In genomic region chr10:23150401-23150800, GRCm38 (mm10) we compare ENCODE assay signal across 10 mouse cellular contexts.
DNase-seq lines count a peak whose midpoint lies in the region; ATAC-seq and TF ChIP-seq lines count a peak whose summit lies in the region.
"Had no signal": no experiment of that assay in that cellular context is flagged by ENCODE, and none has a peak within 500 bp of the region (broad histone marks: within the 10 kb centered on the region; RNA-seq: fewer than 3 reads in every experiment).

No protein-coding gene starts in this region.

- TF ChIP-seq CTCF in thymus, adult 2 months (IDR thresholded peaks at IDR 0.05; ENCODE audit: borderline replicate concordance, control insufficient read depth, extremely low read depth, insufficient read depth, low read length, poor library complexity): no peak

- H3K4me1 ChIP-seq in heart, embryonic 11.5 days (ENCODE audit: control insufficient read depth, insufficient read depth, low read length): no peaks in the 10 kb centered on the region
- no peaks in the 10 kb centered on the region for H3K4me1 ChIP-seq in thymus, adult 2 months (replicated peaks; ENCODE audit: control insufficient read depth, insufficient read depth, low read length)
- H3K4me1 ChIP-seq: hindbrain, embryonic 15.5 days had no signal

- no peak for ATAC-seq in heart, embryonic 11.5 days (replicated peaks; ENCODE audit: insufficient number of reproducible peaks, low FRiP score, low TSS enrichment)

- H3K36me3 ChIP-seq in heart, embryonic 11.5 days (ENCODE audit: control insufficient read depth, insufficient read depth, low read length): no peaks in the 10 kb centered on the region
- H3K36me3 ChIP-seq in thymus, adult 2 months (ENCODE audit: control insufficient read depth, insufficient read depth, low read length): no peaks in the 10 kb centered on the region
- H3K36me3 ChIP-seq: hindbrain, embryonic 15.5 days had no signal

- TF ChIP-seq POLR2A in thymus, adult 2 months (IDR thresholded peaks at IDR 0.05; ENCODE audit: control insufficient read depth, extremely low read depth, insufficient read depth, low read length, poor library complexity): no peak

- no peak overlapping the region for H3K4me2 ChIP-seq in heart, embryonic 11.5 days
- H3K4me2 ChIP-seq: hindbrain, embryonic 15.5 days had no signal

- H3K27ac ChIP-seq in heart, embryonic 11.5 days (ENCODE audit: low read depth, low read length): no peak overlapping the region
- H3K27ac ChIP-seq in thymus, adult 2 months (ENCODE audit: control insufficient read depth, insufficient read depth, low read length): no peak overlapping the region
- H3K27ac ChIP-seq: hindbrain, embryonic 15.5 days had no signal

- DNase-seq in heart, adult 11 months: peak; percentile 60
- DNase-seq in thymus, adult 2 months: peak; percentile 42
- no peak for DNase-seq in thymus, postnatal 0 days (ENCODE audit: low spot score)
- peak; percentile 18 for DNase-seq in kidney, postnatal 10 days
- DNase-seq in urinary bladder, postnatal 25 days (ENCODE audit: low spot score): no peak
- DNase-seq in layer of hippocampus, postnatal 14 days (ENCODE audit: low spot score in 2 of 2): no peak
- no peak for DNase-seq in cerebellum, adult 9-11 months

- no peaks in the 10 kb centered on the region for H3K27me3 ChIP-seq in heart, embryonic 11.5 days (ENCODE audit: control insufficient read depth, insufficient read depth, low read length)
- H3K27me3 ChIP-seq in thymus, adult 2 months (ENCODE audit: control insufficient read depth, insufficient read depth, low read length): no peaks in the 10 kb centered on the region
- H3K27me3 ChIP-seq: hindbrain, embryonic 15.5 days had no signal

- H3K9me3 ChIP-seq in heart, embryonic 11.5 days (replicated peaks; ENCODE audit: control insufficient read depth, low read length): no peaks in the 10 kb centered on the region
- H3K9me3 ChIP-seq: hindbrain, embryonic 15.5 days had no signal

- no peak overlapping the region for H3K4me3 ChIP-seq in heart, embryonic 11.5 days (ENCODE audit: low read depth, low read length)
- no peak overlapping the region for H3K4me3 ChIP-seq in thymus, adult 2 months (ENCODE audit: control insufficient read depth, insufficient read depth, low read length)
- H3K4me3 ChIP-seq: hindbrain, embryonic 15.5 days; myocyte had no signal

- H3K9ac ChIP-seq in heart, embryonic 11.5 days (ENCODE audit: low read depth, low read length): no peak overlapping the region
- H3K9ac ChIP-seq: hindbrain, embryonic 15.5 days had no signal

- WGBS in heart, embryonic 11.5 days (ENCODE audit: insufficient replicate concordance): 81% methylated on average over 3 of the region's 3 CpGs
- 94% methylated on average over 3 of the region's 3 CpGs for WGBS in thymus, adult 2 months

Comparison
In these comparisons a context has a peak if more than half of its experiments do, and no peak if none do; other contexts are left out.
1. DNase-seq: peak in heart, adult 11 months (single experiment), thymus, adult 2 months (single experiment) and kidney, postnatal 10 days (single experiment); none in thymus, postnatal 0 days (single experiment), urinary bladder, postnatal 25 days (single experiment), layer of hippocampus, postnatal 14 days (0 of 2) and cerebellum, adult 9-11 months (single experiment).